Mouse (Mus musculus): ENCODE results near the gene Spout1. TPM values are rescaled to one million over a fixed set of nuclear protein-coding genes. Genes with fewer than 3 reads are reported as not detected.

Spout1 gene
- total and polyA plus RNA-seq, 2 experiments from 2014 or later, result 13.6 to 16.3 TPM

GRCm38 (mm10) chr2:30205255-30205628, 27.0 kb upstream of the Spout1 start:
- no peaks in the 10 kb centered on the region for H3K36me3 ChIP-seq (replicated peaks; ENCODE audit: control insufficient read depth, insufficient read depth, low read length)
- H3K9ac ChIP-seq (replicated peaks; ENCODE audit: low read depth, low read length), result peak overlapping the region; percentile 68
- under 1% methylated on average over 13 of the region's 13 CpGs for WGBS
- no peaks in the 10 kb centered on the region for H3K9me3 ChIP-seq (replicated peaks; ENCODE audit: control insufficient read depth, low read length)
- peak overlapping the region; percentile 77 for H3K27ac ChIP-seq (ENCODE audit: low read depth)
- peak; percentile 14 for ATAC-seq (ENCODE audit: insufficient read depth, low read depth)
- no peak for DNase-seq (ENCODE audit: low spot score)
- peak overlapping the region; percentile 93 for H3K4me2 ChIP-seq (ENCODE audit: low read depth, low read length)
- peaks cover 22% of the 10 kb centered on the region for H3K4me1 ChIP-seq (ENCODE audit: control insufficient read depth, insufficient read depth)
- H3K27me3 ChIP-seq (ENCODE audit: control insufficient read depth, insufficient read depth, low read length), result no peaks in the 10 kb centered on the region
- TF ChIP-seq EP300 (IDR thresholded peaks at IDR 0.05; ENCODE audit: low read depth), result no peak
- H3K4me3 ChIP-seq (ENCODE audit: low read depth, low read length), result peak overlapping the region; percentile 73

- 76% methylated on average over 7 of the region's 7 CpGs for WGBS
- no peak overlapping the region for H3K4me2 ChIP-seq (ENCODE audit: low read depth, low read length)
- H3K9ac ChIP-seq (replicated peaks; ENCODE audit: low read depth, low read length), result no peak overlapping the region
- no peak for ATAC-seq (ENCODE audit: insufficient read depth, low read depth)
- DNase-seq (ENCODE audit: low spot score), result no peak
- H3K9me3 ChIP-seq (replicated peaks; ENCODE audit: control insufficient read depth, low read length), result no peaks in the 10 kb centered on the region
- no peaks in the 10 kb centered on the region for H3K27me3 ChIP-seq (ENCODE audit: control insufficient read depth, insufficient read depth, low read length)
- H3K27ac ChIP-seq (ENCODE audit: low read depth), result no peak overlapping the region
- no peak overlapping the region for H3K4me3 ChIP-seq (ENCODE audit: low read depth, low read length)
- TF ChIP-seq EP300 (IDR thresholded peaks at IDR 0.05; ENCODE audit: low read depth), result no peak
- TF ChIP-seq CTCF (IDR thresholded peaks at IDR 0.05; ENCODE audit: low read depth), result peak; percentile 29
- no peaks in the 10 kb centered on the region for H3K36me3 ChIP-seq (replicated peaks; ENCODE audit: control insufficient read depth, insufficient read depth, low read length)
- H3K4me1 ChIP-seq (ENCODE audit: control insufficient read depth, insufficient read depth), result peaks cover 24% of the 10 kb centered on the region
Observed at GRCm38 (mm10) chr2:30203439-30203838, 25.2 kb upstream of the Spout1 start.

DNA sequence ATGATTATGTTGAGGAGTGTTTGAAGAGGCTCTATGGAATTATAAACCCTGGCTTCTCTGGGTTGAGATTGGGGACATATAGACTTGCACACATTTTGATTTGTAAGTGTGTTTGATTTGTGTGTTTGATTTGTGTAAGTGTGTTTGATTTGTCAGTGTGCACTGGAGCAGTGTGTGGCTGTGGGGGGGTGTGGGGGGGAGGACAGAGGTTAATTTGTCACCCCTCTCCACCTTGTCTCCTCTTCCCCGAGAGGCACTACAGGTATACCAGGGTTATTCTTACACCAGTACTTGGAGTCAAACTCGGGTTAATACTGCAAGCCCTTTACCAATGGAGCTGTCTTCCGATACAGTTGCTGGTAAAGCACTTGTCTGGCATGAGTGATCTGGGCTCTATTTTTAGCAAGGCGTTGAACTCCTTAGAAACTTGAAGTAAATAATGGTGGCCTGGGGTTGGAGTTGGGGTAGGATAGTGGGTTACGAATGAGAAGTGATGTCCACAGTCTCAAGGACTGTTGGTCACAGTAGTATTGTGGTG, 22.2 kb upstream of the Spout1 start:
- Histone ChIP-seq H3K36me3 (replicated peaks; ENCODE audit: control insufficient read depth, insufficient read depth, low read length) (no peaks in the 10 kb centered on the region), H3K4me1 (ENCODE audit: control insufficient read depth, insufficient read depth) (0 out of 2 replicates have a peak, but pooled peaks cover 15% of the 10 kb centered on the region), H3K27ac (ENCODE audit: low read depth) (no peak overlapping the region), H3K4me3 (ENCODE audit: low read depth, low read length) (no peak overlapping the region), H3K9ac (replicated peaks; ENCODE audit: low read depth, low read length) (no peak overlapping the region), H3K9me3 (replicated peaks; ENCODE audit: control insufficient read depth, low read length) (no peaks in the 10 kb centered on the region), H3K27me3 (ENCODE audit: control insufficient read depth, insufficient read depth, low read length) (no peaks in the 10 kb centered on the region), H3K4me2 (ENCODE audit: low read depth, low read length) (no peak overlapping the region)
- DNase-seq (ENCODE audit: low spot score) (no peak), ATAC-seq (ENCODE audit: insufficient read depth, low read depth) (no peak)
- 31% methylated on average over 5 of the region's 5 CpGs for WGBS
- TF ChIP-seq CTCF (IDR thresholded peaks at IDR 0.05; ENCODE audit: low read depth) (no peak), EP300 (IDR thresholded peaks at IDR 0.05; ENCODE audit: low read depth) (no peak)

GRCm38 (mm10) chr2:30199984-30200383, 21.7 kb upstream of the Spout1 start:
- Histone ChIP-seq H3K9me3 (replicated peaks; ENCODE audit: control insufficient read depth, low read length) (no peaks in the 10 kb centered on the region), H3K4me1 (ENCODE audit: control insufficient read depth, insufficient read depth) (0 out of 2 replicates have a peak, but pooled peaks cover 15% of the 10 kb centered on the region), H3K36me3 (replicated peaks; ENCODE audit: control insufficient read depth, insufficient read depth, low read length) (no peaks in the 10 kb centered on the region), H3K27ac (ENCODE audit: low read depth) (no peak overlapping the region), H3K4me3 (ENCODE audit: low read depth, low read length) (no peak overlapping the region), H3K4me2 (ENCODE audit: low read depth, low read length) (no peak overlapping the region), H3K27me3 (ENCODE audit: control insufficient read depth, insufficient read depth, low read length) (no peaks in the 10 kb centered on the region), H3K9ac (replicated peaks; ENCODE audit: low read depth, low read length) (no peak overlapping the region)
- no peak for DNase-seq (ENCODE audit: low spot score)
- ATAC-seq (ENCODE audit: insufficient read depth, low read depth), result no peak
- TF ChIP-seq EP300 (IDR thresholded peaks at IDR 0.05; ENCODE audit: low read depth) (no peak), CTCF (IDR thresholded peaks at IDR 0.05; ENCODE audit: low read depth) (no peak)
- 26% methylated on average over 1 of the region's 1 CpGs for WGBS

DNA sequence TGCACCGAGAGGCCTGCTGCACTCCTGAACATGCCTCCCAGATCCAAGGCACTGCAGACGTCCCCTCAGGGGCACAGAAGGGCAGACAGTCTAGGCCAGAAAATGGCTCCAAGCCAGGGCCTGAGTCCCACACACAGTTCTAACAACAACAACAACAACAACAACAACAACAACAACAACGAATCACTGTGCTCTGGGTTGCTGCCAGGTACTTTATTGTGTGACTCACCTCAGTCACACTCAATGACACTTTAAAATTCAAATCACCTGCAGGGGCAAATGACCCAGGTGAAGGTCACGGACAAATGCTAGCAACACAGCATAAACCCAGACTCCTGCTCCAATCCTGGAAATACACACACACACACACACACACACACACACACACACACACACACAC, 19.8 kb upstream of the Spout1 start:
- Histone ChIP-seq H3K4me1 (ENCODE audit: control insufficient read depth, insufficient read depth) (0 out of 2 replicates have a peak, but pooled peaks cover 9% of the 10 kb centered on the region), H3K9me3 (replicated peaks; ENCODE audit: control insufficient read depth, low read length) (no peaks in the 10 kb centered on the region), H3K4me2 (ENCODE audit: low read depth, low read length) (no peak overlapping the region), H3K27ac (ENCODE audit: low read depth) (no peak overlapping the region), H3K27me3 (ENCODE audit: control insufficient read depth, insufficient read depth, low read length) (no peaks in the 10 kb centered on the region), H3K4me3 (ENCODE audit: low read depth, low read length) (no peak overlapping the region), H3K36me3 (replicated peaks; ENCODE audit: control insufficient read depth, insufficient read depth, low read length) (no peaks in the 10 kb centered on the region), H3K9ac (replicated peaks; ENCODE audit: low read depth, low read length) (no peak overlapping the region)
- WGBS, result 49% methylated on average over 4 of the region's 4 CpGs
- TF ChIP-seq CTCF (IDR thresholded peaks at IDR 0.05; ENCODE audit: low read depth), result no peak
- no peak for TF ChIP-seq EP300 (IDR thresholded peaks at IDR 0.05; ENCODE audit: low read depth)
- ATAC-seq (ENCODE audit: insufficient read depth, low read depth) (no peak), DNase-seq (ENCODE audit: low spot score) (no peak)

DNA sequence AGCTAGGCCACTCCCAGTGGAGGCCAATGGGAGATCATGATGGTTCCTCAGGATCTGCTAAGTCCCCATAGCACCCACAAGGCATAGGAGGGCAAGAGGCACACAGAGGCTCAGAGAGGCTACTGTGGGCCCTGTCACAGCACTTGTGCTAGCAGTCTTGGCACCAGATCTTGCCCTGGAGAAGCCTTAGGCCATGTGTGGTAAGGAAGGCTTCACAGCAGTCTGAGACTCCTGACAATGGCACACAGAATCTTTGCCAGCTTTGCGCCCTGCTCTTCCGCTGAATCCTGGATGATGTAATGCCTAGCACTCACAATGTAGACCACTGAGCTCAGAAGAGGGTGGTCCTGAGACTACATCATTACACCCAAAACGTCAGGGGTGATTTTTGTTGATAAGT, 16.4 kb upstream of the Spout1 start:
- no peak overlapping the region for H3K4me2 ChIP-seq (ENCODE audit: low read depth, low read length)
- no peaks in the 10 kb centered on the region for H3K9me3 ChIP-seq (replicated peaks; ENCODE audit: control insufficient read depth, low read length)
- TF ChIP-seq EP300 (IDR thresholded peaks at IDR 0.05; ENCODE audit: low read depth) (no peak), CTCF (IDR thresholded peaks at IDR 0.05; ENCODE audit: low read depth) (no peak)
- 84% methylated on average over 3 of the region's 3 CpGs for WGBS
- no peak overlapping the region for H3K9ac ChIP-seq (replicated peaks; ENCODE audit: low read depth, low read length)
- no peak overlapping the region for H3K4me3 ChIP-seq (ENCODE audit: low read depth, low read length)
- no peaks in the 10 kb centered on the region for H3K27me3 ChIP-seq (ENCODE audit: control insufficient read depth, insufficient read depth, low read length)
- DNase-seq (ENCODE audit: low spot score) (no peak), ATAC-seq (ENCODE audit: insufficient read depth, low read depth) (no peak)
- no peaks in the 10 kb centered on the region for H3K4me1 ChIP-seq (ENCODE audit: control insufficient read depth, insufficient read depth)
- H3K36me3 ChIP-seq (replicated peaks; ENCODE audit: control insufficient read depth, insufficient read depth, low read length), result 0 out of 2 replicates have a peak, but pooled peaks cover 5% of the 10 kb centered on the region
- H3K27ac ChIP-seq (ENCODE audit: low read depth), result no peak overlapping the region
